Comparison of ENCODE assay signal across 13 mouse cellular contexts in genomic region chr6:61296188-61297037, GRCm38 (mm10).
A peak's percentile ranks its signal among the peaks of the same experiment; 100 is the strongest.
DNase-seq lines count a peak whose midpoint lies in the region; ATAC-seq and TF ChIP-seq lines count a peak whose summit lies in the region.
"Had no signal": no experiment of that assay in that cellular context is flagged by ENCODE, and none has a peak within 500 bp of the region (broad histone marks: within the 10 kb centered on the region; RNA-seq: fewer than 3 reads in every experiment).

No protein-coding gene starts in this region.

- peak overlapping the region; percentile 70 for H3K27ac ChIP-seq in forebrain, embryonic 13.5 days
- H3K27ac ChIP-seq in forebrain, embryonic 11.5 days (ENCODE audit: low read depth, low read length), result no peak overlapping the region
- no peak overlapping the region for H3K27ac ChIP-seq in lung, embryonic 14.5 days (ENCODE audit: low read depth)

- peaks cover 28% of the 10 kb centered on the region for H3K4me1 ChIP-seq in forebrain, embryonic 13.5 days
- H3K4me1 ChIP-seq in forebrain, embryonic 11.5 days (replicated peaks; ENCODE audit: control insufficient read depth, insufficient read depth, low read length), result 0 out of 2 replicates have a peak, but pooled peaks cover 2% of the 10 kb centered on the region
- peaks cover 5% of the 10 kb centered on the region for H3K4me1 ChIP-seq in lung, embryonic 14.5 days (ENCODE audit: insufficient read depth)

- H3K4me3 ChIP-seq in forebrain, embryonic 13.5 days, result no peak overlapping the region
- no peak overlapping the region for H3K4me3 ChIP-seq in forebrain, embryonic 11.5 days (ENCODE audit: low read depth, low read length)
- H3K4me3 ChIP-seq in lung, embryonic 14.5 days (ENCODE audit: low read depth, low read length), result no peak overlapping the region

- no peaks in the 10 kb centered on the region for H3K36me3 ChIP-seq in forebrain, embryonic 13.5 days (ENCODE audit: poor library complexity, severe bottlenecking)
- H3K36me3 ChIP-seq in forebrain, embryonic 11.5 days (ENCODE audit: control insufficient read depth, insufficient read depth, low read length), result no peaks in the 10 kb centered on the region
- no peaks in the 10 kb centered on the region for H3K36me3 ChIP-seq in lung, embryonic 14.5 days (ENCODE audit: insufficient read depth)
- H3K36me3 ChIP-seq: G1E had no signal

- no peaks in the 10 kb centered on the region for H3K27me3 ChIP-seq in forebrain, embryonic 13.5 days
- H3K27me3 ChIP-seq in forebrain, embryonic 11.5 days (ENCODE audit: control insufficient read depth, insufficient read depth, low read length), result no peaks in the 10 kb centered on the region
- H3K27me3 ChIP-seq in lung, embryonic 14.5 days (ENCODE audit: insufficient read depth, low read length), result no peaks in the 10 kb centered on the region

- peak; percentile 93 for ATAC-seq in forebrain, embryonic 13.5 days
- ATAC-seq in forebrain, embryonic 11.5 days (replicated peaks; ENCODE audit: low FRiP score), result no peak
- peak; percentile 54; the same call in 1 of the 2 replicates for ATAC-seq in lung, embryonic 14.5 days (ENCODE audit: insufficient read depth)

- TF ChIP-seq CTCF in lung, embryonic 14.5 days (IDR thresholded peaks at IDR 0.05; ENCODE audit: low read depth), result no peak

- H3K9me3 ChIP-seq in forebrain, embryonic 13.5 days (replicated peaks), result no peaks in the 10 kb centered on the region
- no peaks in the 10 kb centered on the region for H3K9me3 ChIP-seq in forebrain, embryonic 11.5 days (ENCODE audit: control insufficient read depth, low read length)
- no peaks in the 10 kb centered on the region for H3K9me3 ChIP-seq in lung, embryonic 14.5 days (ENCODE audit: low read depth, low read length)
- H3K9me3 ChIP-seq: G1E had no signal

- WGBS in forebrain, embryonic 13.5 days, result 53% methylated on average over 6 of the region's 6 CpGs
- WGBS in forebrain, embryonic 11.5 days, result 87% methylated on average over 6 of the region's 6 CpGs
- 49% methylated on average over 6 of the region's 6 CpGs for WGBS in lung, embryonic 14.5 days

- H3K9ac ChIP-seq in forebrain, embryonic 13.5 days, result no peak overlapping the region
- no peak overlapping the region for H3K9ac ChIP-seq in forebrain, embryonic 11.5 days (ENCODE audit: low read length)
- H3K9ac ChIP-seq in lung, embryonic 14.5 days, result no peak overlapping the region

- no peak overlapping the region for H3K4me2 ChIP-seq in forebrain, embryonic 13.5 days
- H3K4me2 ChIP-seq in forebrain, embryonic 11.5 days (ENCODE audit: low read depth, low read length, severe bottlenecking), result no peak overlapping the region
- H3K4me2 ChIP-seq in lung, embryonic 14.5 days, result no peak overlapping the region
- H3K4me2 ChIP-seq: liver, embryonic 11.5 days had no signal

- no peak for DNase-seq in forebrain, embryonic 11.5 days (ENCODE audit: low spot score)
- DNase-seq in lung, embryonic 14.5 days, result peak; percentile 41
- no peak for DNase-seq in lung, postnatal 4 days
- peak; percentile 49 for DNase-seq in brain, embryonic 18.5 days (ENCODE audit: low read depth, low spot score)
- peak; percentile 68 for DNase-seq in layer of hippocampus, adult 9-11 months
- DNase-seq in heart, postnatal 4 days, result no peak
- DNase-seq in heart, adult 18-20 months, result no peak
- DNase-seq: B cell, adult 2 months; gastrocnemius, postnatal 36 days; kidney, adult 18-20 months had no signal

Comparison
In these comparisons a context has a peak if more than half of its experiments do, and no peak if none do; other contexts are left out.
1. DNase-seq: peak in lung, embryonic 14.5 days (single experiment), brain, embryonic 18.5 days (single experiment) and layer of hippocampus, adult 9-11 months (single experiment); none in forebrain, embryonic 11.5 days (single experiment), lung, postnatal 4 days (0 of 2), heart, postnatal 4 days (single experiment) and heart, adult 18-20 months (0 of 2).